Mouse (Mus musculus) MEL (cell line): ENCODE measurements at regions not wholly inside any gene's neighbourhood (a gene's known extent, or its start where the extent isn't known, plus 50 kb on each side); places are given as distances from the start of the nearest gene placed in this dataset.

Experiments
- DNase-seq: peaks from one replicate; pipeline ENCODE4 v3.0.0; 2011; ENCODE audit warnings: low read depth, low spot score
- H3K27ac ChIP-seq: 2 replicates; pipeline ENCODE4 v1.5.1; 2012; ENCODE audit warnings: low read depth, mild to moderate bottlenecking, control low read depth, low read length, moderate library complexity; ENCODE audit not compliant: control insufficient read depth
- H3K27me3 ChIP-seq, 2 experiments: fragments of 150-350 bp in 1 of 2; sonication (generic) in 1 of 2; 2 replicates each; pipeline ENCODE4 v1.6.1; 2012; ENCODE audit warnings: low read length in 2 of 2, mild to moderate bottlenecking in 2 of 2, improper control_type of control experiment in 1 of 2, moderate library complexity in 1 of 2; ENCODE audit not compliant: insufficient read depth in 2 of 2, control insufficient read depth in 1 of 2
- H3K36me3 ChIP-seq, 2 experiments: 2 replicates each; pipeline ENCODE4 v1.6.1; 2012 to 2014; ENCODE audit warnings: low read length in 2 of 2, improper control_type of control experiment in 1 of 2, inconsistent platforms in 1 of 2, mild to moderate bottlenecking in 1 of 2; ENCODE audit not compliant: insufficient read depth in 2 of 2, control insufficient read depth in 1 of 2
- H3K4me1 ChIP-seq, 2 experiments: fragments of 150-350 bp in 1 of 2; sonication (generic) in 1 of 2; 2 replicates each; pipeline ENCODE4 v1.6.1; 2012; ENCODE audit warnings: low read length in 2 of 2, improper control_type of control experiment in 1 of 2, mild to moderate bottlenecking in 1 of 2; ENCODE audit not compliant: insufficient read depth in 2 of 2, control insufficient read depth in 1 of 2
- H3K4me3 ChIP-seq, 2 experiments: fragments of 150-350 bp in 1 of 2; sonication (generic) in 1 of 2; 2 replicates each; pipeline ENCODE4 v1.5.1; 2012; ENCODE audit warnings: low read depth in 2 of 2, low read length in 2 of 2, mild to moderate bottlenecking in 2 of 2, moderate library complexity in 2 of 2, control low read depth in 1 of 2, improper control_type of control experiment in 1 of 2; ENCODE audit not compliant: control insufficient read depth in 1 of 2, insufficient read depth in 1 of 2
- H3K79me2 ChIP-seq: 2 replicates; pipeline ENCODE4 v1.6.1; 2012; ENCODE audit warnings: mild to moderate bottlenecking, low read length, moderate library complexity; ENCODE audit not compliant: control insufficient read depth, poor library complexity, insufficient read depth
- H3K9ac ChIP-seq: 2 replicates; pipeline ENCODE4 v1.6.1; 2012; ENCODE audit warnings: low read depth, mild to moderate bottlenecking, control low read depth, low read length, moderate library complexity; ENCODE audit not compliant: control insufficient read depth, poor library complexity, severe bottlenecking
- H3K9me3 ChIP-seq: fragments of 150-350 bp; sonication (generic); replicated peaks from 2 replicates; pipeline ENCODE4 v1.6.1; 2012; ENCODE audit warnings: mild to moderate bottlenecking, low read length, improper control_type of control experiment, moderate library complexity; ENCODE audit not compliant: insufficient read depth
- CHD1 ChIP-seq: IDR thresholded peaks from 2 replicates; pipeline ENCODE4 v1.6.1; 2012; ENCODE audit warnings: low read depth, mild to moderate bottlenecking, inconsistent platforms, low read length, improper control_type of control experiment
- CTCF ChIP-seq, 3 experiments: IDR thresholded peaks in 2 of 3; conservative IDR thresholded peaks in 1 of 3; 2 replicates each; pipeline ENCODE4 v1.5.1; 2011 to 2012; ENCODE audit warnings: low read length in 3 of 3, low read depth in 2 of 3, mild to moderate bottlenecking in 2 of 3, improper control_type of control experiment in 1 of 3, inconsistent platforms in 1 of 3, mixed read lengths in 1 of 3, moderate library complexity in 1 of 3; ENCODE audit not compliant: control insufficient read depth in 1 of 3, insufficient read depth in 1 of 3, poor library complexity in 1 of 3, severe bottlenecking in 1 of 3
- E2F4 ChIP-seq: IDR thresholded peaks from 2 replicates; pipeline ENCODE4 v1.6.1; 2011; ENCODE audit warnings: low read depth, low read length, improper control_type of control experiment, borderline replicate concordance
- HCFC1 ChIP-seq: IDR thresholded peaks from 2 replicates; pipeline ENCODE4 v1.6.1; 2012; ENCODE audit warnings: low read depth, mild to moderate bottlenecking, inconsistent platforms, low read length, improper control_type of control experiment, moderate library complexity
- JUND ChIP-seq: IDR thresholded peaks from 2 replicates; pipeline ENCODE4 v1.6.1; 2011; ENCODE audit warnings: low read depth, mild to moderate bottlenecking, improper control_type of control experiment, low read length
- MAZ ChIP-seq: IDR thresholded peaks from 2 replicates; pipeline ENCODE4 v1.6.1; 2012; ENCODE audit warnings: low read depth, mild to moderate bottlenecking, inconsistent platforms, low read length, improper control_type of control experiment
- MXI1 ChIP-seq: IDR thresholded peaks from 2 replicates; pipeline ENCODE4 v1.6.1; 2011; ENCODE audit warnings: mild to moderate bottlenecking, low read depth, low read length, improper control_type of control experiment
- NRF1 ChIP-seq: IDR thresholded peaks from 2 replicates; pipeline ENCODE4 v1.6.1; 2014; ENCODE audit warnings: low read depth, mild to moderate bottlenecking, inconsistent platforms, low read length, improper control_type of control experiment, moderate library complexity; ENCODE audit not compliant: poor library complexity, insufficient read depth, severe bottlenecking
- POLR2A ChIP-seq, 2 experiments: IDR thresholded peaks; 2 replicates each; pipeline ENCODE4 v1.6.1; 2011 to 2012; ENCODE audit warnings: low read length in 2 of 2, mild to moderate bottlenecking in 2 of 2, control low read depth in 1 of 2, improper control_type of control experiment in 1 of 2, low read depth in 1 of 2, moderate library complexity in 1 of 2; ENCODE audit not compliant: control insufficient read depth in 1 of 2, insufficient read depth in 1 of 2, poor library complexity in 1 of 2
- POLR2AphosphoS2 ChIP-seq: IDR thresholded peaks from 2 replicates; pipeline ENCODE4 v1.6.1; 2011; ENCODE audit warnings: low read length, improper control_type of control experiment
- POLR2AphosphoS5 ChIP-seq: IDR thresholded peaks from 2 replicates; pipeline ENCODE4 v1.6.1; 2012; ENCODE audit warnings: low read depth, borderline replicate concordance, mild to moderate bottlenecking, inconsistent platforms, low read length, moderate library complexity, mixed read lengths
- RCOR1 ChIP-seq: IDR thresholded peaks from 2 replicates; pipeline ENCODE4 v1.6.1; 2012; ENCODE audit warnings: low read depth, mild to moderate bottlenecking, inconsistent platforms, low read length, improper control_type of control experiment
- SMC3 ChIP-seq: IDR thresholded peaks from 2 replicates; pipeline ENCODE4 v1.6.1; 2011; ENCODE audit warnings: low read depth, low read length, improper control_type of control experiment
- TBP ChIP-seq: IDR thresholded peaks from 2 replicates; pipeline ENCODE4 v1.8.0; 2011; ENCODE audit warnings: low read depth, low read length, improper control_type of control experiment
- USF1 ChIP-seq: IDR thresholded peaks from 2 replicates; pipeline ENCODE4 v1.6.1; 2014; ENCODE audit warnings: low read depth, mild to moderate bottlenecking, inconsistent platforms, low read length, improper control_type of control experiment, moderate library complexity
- USF2 ChIP-seq, 2 experiments: IDR thresholded peaks; 2 replicates each; pipeline ENCODE4 v1.6.1; 2011 to 2012; ENCODE audit warnings: improper control_type of control experiment in 2 of 2, low read length in 2 of 2, borderline replicate concordance in 1 of 2, inconsistent platforms in 1 of 2, low read depth in 1 of 2, mild to moderate bottlenecking in 1 of 2; ENCODE audit not compliant: insufficient read depth in 1 of 2
- ZKSCAN1 ChIP-seq: IDR thresholded peaks from 2 replicates; pipeline ENCODE4 v1.6.1; 2012; ENCODE audit warnings: low read depth, mild to moderate bottlenecking, inconsistent platforms, low read length, improper control_type of control experiment, moderate library complexity
- ZMIZ1 ChIP-seq: IDR thresholded peaks from 2 replicates; pipeline ENCODE4 v1.6.1; 2012; ENCODE audit warnings: low read depth, mild to moderate bottlenecking, inconsistent platforms, low read length, improper control_type of control experiment, moderate library complexity
- ZNF384 ChIP-seq: IDR thresholded peaks from 2 replicates; pipeline ENCODE4 v1.6.1; 2012; ENCODE audit warnings: low read depth, mild to moderate bottlenecking, inconsistent platforms, low read length, improper control_type of control experiment

DNA sequence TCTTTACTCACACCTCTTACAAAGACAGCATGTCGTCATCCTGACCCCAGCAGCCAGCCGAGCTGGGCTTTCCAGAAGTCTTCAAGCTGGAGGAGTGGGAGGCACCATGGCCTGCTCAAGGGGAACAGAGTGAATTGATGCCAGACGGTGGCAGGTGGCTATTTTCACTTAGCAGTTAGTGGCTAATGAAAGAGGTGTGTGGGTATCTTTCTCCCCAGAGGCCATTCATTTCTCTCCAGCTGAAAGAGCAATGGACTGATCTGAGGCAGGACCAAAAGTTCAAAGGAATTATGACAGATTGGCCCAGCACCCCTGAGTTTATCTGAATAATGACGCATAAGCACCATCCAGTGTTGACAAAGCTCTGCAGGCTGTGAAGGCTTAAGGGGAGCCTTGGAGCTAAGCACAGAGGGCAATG is 841.0 kb upstream of the Car8 start:
- Histone ChIP-seq H3K36me3 (no peaks in the 10 kb centered on the region), H3K27ac (no peak overlapping the region), H3K4me1 (no peaks in the 10 kb centered on the region), H3K79me2 (no peaks in the 10 kb centered on the region), H3K9me3 (no peaks in the 10 kb centered on the region), H3K27me3 (no peaks in the 10 kb centered on the region), H3K9ac (no peak overlapping the region), H3K4me3 (no peak overlapping the region)
- TF ChIP-seq ZMIZ1 = no peak
- no peak for TF ChIP-seq ZNF384
- no peak for TF ChIP-seq ZKSCAN1
- no peak for TF ChIP-seq CHD1
- no peak for TF ChIP-seq NRF1
- TF ChIP-seq POLR2AphosphoS2 = no peak
- no peak for TF ChIP-seq JUND
- TF ChIP-seq SMC3 = no peak
- TF ChIP-seq USF1 = no peak
- no peak for TF ChIP-seq USF2 (IDR thresholded peaks at IDR 0.05; ENCODE audit: borderline replicate concordance in 1 of 2, insufficient read depth in 1 of 2, low read depth in 1 of 2, low read length in 2 of 2)
- no peak for DNase-seq

DNA sequence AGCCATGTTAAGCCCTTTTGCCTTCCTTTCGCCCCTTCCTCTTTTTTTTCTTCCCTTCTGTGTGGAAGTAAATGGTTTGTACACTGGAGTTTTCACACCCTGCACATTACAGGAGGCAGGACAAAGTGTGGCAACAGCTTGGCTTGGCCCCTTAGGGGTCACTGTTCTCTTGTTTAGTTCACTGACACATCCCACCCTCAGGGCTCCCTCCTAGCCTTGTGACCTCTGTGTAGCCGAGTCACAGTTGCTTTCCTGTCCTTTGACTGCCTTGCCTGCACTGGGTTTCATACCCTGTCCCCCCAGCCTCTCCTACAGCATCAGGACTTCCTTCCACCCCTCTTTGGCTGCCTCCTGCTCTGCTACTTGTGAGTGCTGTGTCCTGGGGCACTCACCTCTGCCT is 835.6 kb upstream of the Car8 start:
- H3K36me3 ChIP-seq = no peaks in the 10 kb centered on the region
- H3K9ac ChIP-seq = no peak overlapping the region
- H3K4me3 ChIP-seq = no peak overlapping the region
- no peak for DNase-seq
- H3K4me1 ChIP-seq = no peaks in the 10 kb centered on the region
- no peaks in the 10 kb centered on the region for H3K27me3 ChIP-seq
- TF ChIP-seq HCFC1 = no peak
- TF ChIP-seq E2F4 = no peak
- no peak for TF ChIP-seq CHD1
- no peak for TF ChIP-seq USF2 (IDR thresholded peaks at IDR 0.05; ENCODE audit: borderline replicate concordance in 1 of 2, insufficient read depth in 1 of 2, low read depth in 1 of 2, low read length in 2 of 2)
- TF ChIP-seq CTCF (IDR thresholded peaks at IDR 0.05 in 2 of 3, conservative IDR thresholded peaks at IDR 0.05 in 1 of 3; ENCODE audit: control insufficient read depth in 1 of 3, insufficient read depth in 1 of 3, low read depth in 2 of 3, low read length in 3 of 3, poor library complexity in 1 of 3, severe bottlenecking in 1 of 3) = no peak
- TF ChIP-seq POLR2A (IDR thresholded peaks at IDR 0.05; ENCODE audit: control insufficient read depth in 1 of 2, insufficient read depth in 1 of 2, low read depth in 1 of 2, low read length in 2 of 2, poor library complexity in 1 of 2) = no peak
- no peak for TF ChIP-seq POLR2AphosphoS5
- no peak for TF ChIP-seq TBP
- TF ChIP-seq MAZ = no peak
- no peak for TF ChIP-seq MXI1
- TF ChIP-seq ZMIZ1 = no peak
- no peak for TF ChIP-seq RCOR1
- no peak for TF ChIP-seq ZKSCAN1
- TF ChIP-seq NRF1 = no peak
- no peaks in the 10 kb centered on the region for H3K79me2 ChIP-seq
- no peak overlapping the region for H3K27ac ChIP-seq
- no peaks in the 10 kb centered on the region for H3K9me3 ChIP-seq
